Comparison of ENCODE assay signal across 19 mouse cellular contexts in genomic region chr8:10568448-10568847, GRCm38 (mm10).
"Had no signal": no experiment of that assay in that cellular context is flagged by ENCODE, and none has a peak within 500 bp of the region (broad histone marks: within the 10 kb centered on the region; RNA-seq: fewer than 3 reads in every experiment).

No protein-coding gene starts in this region.

- H3K9me3 ChIP-seq: limb, embryonic 10.5 days; limb, embryonic 13.5 days; liver, embryonic 12.5 days; liver, embryonic 15.5 days; stomach, embryonic 15.5 days had no signal

- DNase-seq: kidney, adult 2 months; kidney, postnatal 25 days; layer of hippocampus, adult 9-11 months; liver; lung, adult 18-20 months; midbrain, embryonic 14.5 days; right cerebral cortex, postnatal 25 days; spleen, adult 18-20 months; thymus, postnatal 36 days had no signal

- H3K27me3 ChIP-seq: liver, embryonic 15.5 days; stomach, embryonic 15.5 days had no signal

- H3K4me2 ChIP-seq: limb, embryonic 13.5 days; liver, embryonic 12.5 days; liver, embryonic 15.5 days; stomach, embryonic 15.5 days had no signal

- H3K4me1 ChIP-seq: limb, embryonic 10.5 days; limb, embryonic 13.5 days; liver, embryonic 12.5 days; liver, embryonic 15.5 days; stomach, embryonic 15.5 days had no signal

- H3K9ac ChIP-seq: limb, embryonic 13.5 days; liver, embryonic 12.5 days; liver, embryonic 15.5 days; stomach, embryonic 15.5 days had no signal

- H3K4me3 ChIP-seq: layer of hippocampus, adult 2 months; limb, embryonic 10.5 days; limb, embryonic 13.5 days; liver, embryonic 12.5 days; liver, embryonic 15.5 days; myocyte; stomach, embryonic 15.5 days had no signal

- ATAC-seq: intestine, postnatal 0 days; liver, embryonic 12.5 days had no signal

- H3K36me3 ChIP-seq: limb, embryonic 10.5 days; limb, embryonic 13.5 days; liver, embryonic 12.5 days; liver, embryonic 15.5 days; stomach, embryonic 15.5 days had no signal

- H3K27ac ChIP-seq: kidney, postnatal 0 days; layer of hippocampus, adult 2 months; limb, embryonic 10.5 days; limb, embryonic 13.5 days; liver, embryonic 12.5 days; liver, embryonic 15.5 days; macrophage; stomach, embryonic 15.5 days had no signal
